Mouse (Mus musculus): Measurements from ENCODE around the gene Nfic. TPM values are rescaled to one million over a fixed set of nuclear protein-coding genes. Genes with fewer than 3 reads are reported as not detected.

The Nfic gene
- polyA plus RNA-seq, 1 experiment from 2014 or later: 100.0 TPM

DNA sequence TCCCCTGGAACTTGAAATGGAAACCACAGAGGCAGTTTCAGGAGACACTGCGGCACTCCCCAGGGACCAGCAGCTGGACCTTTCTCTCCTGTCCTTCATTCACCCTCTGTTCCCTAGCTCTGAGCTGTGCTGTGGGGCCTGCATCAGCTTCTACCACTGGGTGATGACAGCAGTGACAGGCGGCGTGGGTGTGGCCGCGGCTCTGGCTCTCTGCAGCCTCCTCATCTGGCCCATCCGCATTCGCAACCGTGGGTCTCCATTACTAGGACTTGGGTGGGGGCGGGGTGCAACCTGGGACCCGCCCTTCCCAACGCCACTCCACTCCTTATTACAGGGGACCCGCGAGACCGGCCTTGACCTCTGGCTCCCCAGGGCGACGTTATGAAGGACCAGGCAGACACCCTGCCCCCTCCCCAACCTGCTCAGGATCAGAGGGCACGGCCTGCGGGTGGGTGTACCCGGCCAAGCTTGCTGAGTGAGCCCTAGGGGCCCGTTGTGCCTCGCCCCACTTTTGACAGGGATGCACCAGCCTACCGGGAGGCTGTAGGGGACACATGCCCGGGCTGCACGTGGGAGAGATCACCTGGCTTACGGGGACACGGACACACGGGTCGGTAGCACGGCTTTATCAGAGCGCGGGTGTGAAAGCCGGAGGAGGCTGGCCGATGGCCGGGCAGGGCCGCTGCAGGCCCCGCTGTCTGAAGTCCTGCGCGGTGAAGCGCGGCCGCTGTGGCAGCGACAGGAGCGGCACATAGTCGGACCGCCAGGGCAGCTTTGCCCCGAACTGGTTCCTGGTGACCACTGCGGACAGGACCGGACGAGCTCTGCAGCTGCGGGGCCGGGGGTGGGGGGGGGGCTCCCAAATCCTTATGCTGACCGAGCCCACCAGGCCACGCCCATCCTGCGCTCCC, 91.7 kb downstream of the Nfic start:
- H3K27me3 ChIP-seq (replicated peaks; ENCODE audit: control insufficient read depth, insufficient read depth, low read length): peaks cover 20% of the 10 kb centered on the region

DNA sequence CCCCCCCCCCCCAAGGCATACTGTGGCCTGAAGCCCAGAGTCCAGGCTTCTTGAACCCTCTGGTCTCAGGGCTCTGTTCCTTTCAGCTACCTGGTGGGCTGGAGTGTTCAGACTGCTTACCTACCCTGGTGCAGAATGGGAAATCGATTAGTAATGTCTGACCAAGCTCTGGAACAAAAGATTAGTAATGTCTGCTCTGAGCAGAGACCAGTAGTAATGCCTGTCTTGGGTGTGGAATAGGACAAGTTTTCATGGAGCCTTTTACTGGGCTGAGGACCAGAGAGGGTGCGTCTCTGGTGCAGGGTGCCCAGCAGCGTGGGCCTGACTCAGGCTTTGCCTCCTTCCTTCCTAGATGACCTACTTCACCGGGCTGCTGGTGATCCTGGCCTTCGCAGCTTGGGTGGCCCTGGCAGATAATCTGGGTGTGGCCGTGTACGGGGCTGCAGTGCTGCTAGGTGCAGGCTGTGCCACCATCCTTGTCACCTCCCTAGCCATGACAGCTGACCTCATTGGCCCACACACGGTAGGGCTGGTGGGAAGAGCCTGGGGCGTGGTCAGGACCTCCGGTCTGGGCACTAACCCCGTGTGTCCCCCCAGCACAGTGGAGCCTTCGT, 93.0 kb downstream of the Nfic start:
- Histone ChIP-seq H3K9me3 (ENCODE audit: control insufficient read depth, low read length) (no peaks in the 10 kb centered on the region), H3K4me3 (ENCODE audit: low read depth, low read length) (no peak overlapping the region), H3K27me3 (replicated peaks; ENCODE audit: control insufficient read depth, insufficient read depth, low read length) (peaks cover 20% of the 10 kb centered on the region), H3K9ac (ENCODE audit: low read depth, low read length) (no peak overlapping the region), H3K36me3 (ENCODE audit: control insufficient read depth, insufficient read depth, low read length) (peaks cover 23% of the 10 kb centered on the region), H3K27ac (replicated peaks; ENCODE audit: low read depth, low read length) (no peak overlapping the region), H3K4me1 (ENCODE audit: control insufficient read depth, insufficient read depth, low read length) (peaks cover 27% of the 10 kb centered on the region), H3K4me2 (ENCODE audit: low read depth, low read length) (no peak overlapping the region)
- DNase-seq (ENCODE audit: low spot score): no peak
- no peak for ATAC-seq (ENCODE audit: low read depth)
- 66% methylated on average over 12 of the region's 12 CpGs for WGBS

More for the DNA sequence above, 91.7 kb downstream of the Nfic start:
- peaks cover 35% of the 10 kb centered on the region for H3K36me3 ChIP-seq (ENCODE audit: control insufficient read depth, insufficient read depth, low read length)
- no peak overlapping the region for H3K27ac ChIP-seq (replicated peaks; ENCODE audit: low read depth, low read length)
- peak overlapping the region; percentile 55 for H3K9ac ChIP-seq (ENCODE audit: low read depth, low read length)
- H3K9me3 ChIP-seq (ENCODE audit: control insufficient read depth, low read length): no peaks in the 10 kb centered on the region
- ATAC-seq (ENCODE audit: low read depth) (no peak), DNase-seq (ENCODE audit: low spot score) (no peak)
- H3K4me1 ChIP-seq (ENCODE audit: control insufficient read depth, insufficient read depth, low read length): peaks cover 20% of the 10 kb centered on the region
- H3K4me3 ChIP-seq (ENCODE audit: low read depth, low read length): peak overlapping the region; percentile 35
- 14% methylated on average over 31 of the region's 54 CpGs for WGBS
- peak overlapping the region; percentile 56 for H3K4me2 ChIP-seq (ENCODE audit: low read depth, low read length)

DNA sequence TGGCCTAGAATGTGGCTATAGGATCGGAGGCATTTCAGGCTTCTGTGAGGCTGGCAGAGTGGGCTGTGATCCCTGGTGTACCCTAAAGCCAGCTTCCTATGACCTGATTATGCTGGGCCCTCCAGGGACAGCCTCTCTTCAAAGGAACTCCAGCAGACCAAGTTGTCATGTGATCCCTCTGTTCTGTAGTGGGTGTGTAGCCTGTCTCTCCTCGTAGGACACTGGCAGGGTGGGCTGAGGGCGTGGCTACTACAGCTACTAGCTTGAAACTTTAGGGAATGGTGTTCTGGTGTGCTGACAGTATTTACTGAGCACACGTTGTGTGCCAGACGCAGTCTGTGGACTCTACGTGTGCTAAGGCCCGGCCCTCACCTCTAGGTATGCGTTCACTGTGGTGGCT, 94.7 kb downstream of the Nfic start:
- no peak for ATAC-seq (ENCODE audit: low read depth)
- Histone ChIP-seq H3K27ac (replicated peaks; ENCODE audit: low read depth, low read length) (no peak overlapping the region), H3K9ac (ENCODE audit: low read depth, low read length) (no peak overlapping the region)

DNA sequence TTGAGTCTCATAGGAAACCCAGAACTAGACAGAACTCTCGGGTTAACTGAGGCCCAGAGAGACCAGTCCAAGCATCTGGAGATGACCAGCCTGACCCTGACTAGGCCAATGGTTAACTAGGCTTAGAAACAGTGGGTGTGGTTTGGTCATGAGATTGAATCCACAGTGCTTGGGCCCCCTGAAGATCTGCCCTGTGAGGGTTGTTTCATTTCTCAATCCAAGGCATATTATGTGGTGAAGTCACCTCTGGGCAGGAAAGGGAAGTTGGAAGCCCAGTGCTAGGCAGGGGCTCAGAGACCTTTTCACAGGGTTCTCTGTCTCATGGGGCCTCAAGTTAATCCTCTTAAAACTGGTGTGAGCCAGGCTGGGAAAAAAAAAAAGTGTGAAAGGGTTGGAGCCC, 96.6 kb downstream of the Nfic start:
- Histone ChIP-seq H3K9me3 (ENCODE audit: control insufficient read depth, low read length) (no peaks in the 10 kb centered on the region), H3K36me3 (ENCODE audit: control insufficient read depth, insufficient read depth, low read length) (0 out of 2 replicates have a peak, but pooled peaks cover 6% of the 10 kb centered on the region), H3K27me3 (replicated peaks; ENCODE audit: control insufficient read depth, insufficient read depth, low read length) (peaks cover 13% of the 10 kb centered on the region), H3K4me1 (ENCODE audit: control insufficient read depth, insufficient read depth, low read length) (peaks cover 15% of the 10 kb centered on the region), H3K4me3 (ENCODE audit: low read depth, low read length) (peak overlapping the region; percentile 81; the same call in 1 of the 2 replicates), H3K27ac (replicated peaks; ENCODE audit: low read depth, low read length) (no peak overlapping the region), H3K4me2 (ENCODE audit: low read depth, low read length) (peak overlapping the region; percentile 98; the same call in 1 of the 2 replicates), H3K9ac (ENCODE audit: low read depth, low read length) (peak overlapping the region; percentile 83)
- DNase-seq (ENCODE audit: low spot score) (no peak), ATAC-seq (ENCODE audit: low read depth) (no peak)
- WGBS: 61% methylated on average over 1 of the region's 1 CpGs

More for the DNA sequence above, 94.7 kb downstream of the Nfic start:
- Histone ChIP-seq H3K4me2 (ENCODE audit: low read depth, low read length) (no peak overlapping the region), H3K36me3 (ENCODE audit: control insufficient read depth, insufficient read depth, low read length) (0 out of 2 replicates have a peak, but pooled peaks cover 6% of the 10 kb centered on the region), H3K4me1 (ENCODE audit: control insufficient read depth, insufficient read depth, low read length) (peaks cover 27% of the 10 kb centered on the region), H3K9me3 (ENCODE audit: control insufficient read depth, low read length) (no peaks in the 10 kb centered on the region), H3K4me3 (ENCODE audit: low read depth, low read length) (no peak overlapping the region), H3K27me3 (replicated peaks; ENCODE audit: control insufficient read depth, insufficient read depth, low read length) (peaks cover 20% of the 10 kb centered on the region)
- WGBS: 59% methylated on average over 8 of the region's 8 CpGs
- DNase-seq (ENCODE audit: low spot score): no peak

DNA sequence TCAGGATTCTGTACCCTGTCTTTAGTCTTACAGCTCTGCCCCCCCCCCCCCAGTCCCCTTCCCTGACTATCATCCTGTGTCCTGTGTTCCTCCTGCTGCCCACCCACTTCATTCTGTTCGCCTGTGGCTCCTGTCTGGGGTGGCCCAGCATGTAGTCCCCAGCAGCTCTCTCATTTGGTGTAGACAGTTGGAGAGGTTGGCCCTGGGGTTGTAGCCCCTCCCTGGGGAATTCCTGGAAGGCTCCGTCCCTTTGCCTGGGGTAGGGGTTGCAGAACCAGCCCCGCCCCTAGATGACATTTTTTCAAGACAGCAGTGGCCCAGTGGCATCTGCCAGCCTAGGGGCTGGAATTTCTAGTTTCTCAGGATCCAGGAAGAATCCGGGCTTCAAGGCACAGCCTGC, 97.2 kb downstream of the Nfic start:
- no peak overlapping the region for H3K27ac ChIP-seq (replicated peaks; ENCODE audit: low read depth, low read length)
- DNase-seq (ENCODE audit: low spot score) (peak; percentile 56), ATAC-seq (ENCODE audit: low read depth) (no peak)
- H3K9ac ChIP-seq (ENCODE audit: low read depth, low read length): peak overlapping the region; percentile 83
- no peaks in the 10 kb centered on the region for H3K9me3 ChIP-seq (ENCODE audit: control insufficient read depth, low read length)
- peak overlapping the region; percentile 81 for H3K4me3 ChIP-seq (ENCODE audit: low read depth, low read length)
- H3K36me3 ChIP-seq (ENCODE audit: control insufficient read depth, insufficient read depth, low read length): 0 out of 2 replicates have a peak, but pooled peaks cover 6% of the 10 kb centered on the region
- peaks cover 10% of the 10 kb centered on the region for H3K4me1 ChIP-seq (ENCODE audit: control insufficient read depth, insufficient read depth, low read length)
- peaks cover 7% of the 10 kb centered on the region for H3K27me3 ChIP-seq (replicated peaks; ENCODE audit: control insufficient read depth, insufficient read depth, low read length)
- H3K4me2 ChIP-seq (ENCODE audit: low read depth, low read length): peak overlapping the region; percentile 98
- whole genome bisulfite sequencing: 25% methylated on average over 4 of the region's 4 CpGs

DNA sequence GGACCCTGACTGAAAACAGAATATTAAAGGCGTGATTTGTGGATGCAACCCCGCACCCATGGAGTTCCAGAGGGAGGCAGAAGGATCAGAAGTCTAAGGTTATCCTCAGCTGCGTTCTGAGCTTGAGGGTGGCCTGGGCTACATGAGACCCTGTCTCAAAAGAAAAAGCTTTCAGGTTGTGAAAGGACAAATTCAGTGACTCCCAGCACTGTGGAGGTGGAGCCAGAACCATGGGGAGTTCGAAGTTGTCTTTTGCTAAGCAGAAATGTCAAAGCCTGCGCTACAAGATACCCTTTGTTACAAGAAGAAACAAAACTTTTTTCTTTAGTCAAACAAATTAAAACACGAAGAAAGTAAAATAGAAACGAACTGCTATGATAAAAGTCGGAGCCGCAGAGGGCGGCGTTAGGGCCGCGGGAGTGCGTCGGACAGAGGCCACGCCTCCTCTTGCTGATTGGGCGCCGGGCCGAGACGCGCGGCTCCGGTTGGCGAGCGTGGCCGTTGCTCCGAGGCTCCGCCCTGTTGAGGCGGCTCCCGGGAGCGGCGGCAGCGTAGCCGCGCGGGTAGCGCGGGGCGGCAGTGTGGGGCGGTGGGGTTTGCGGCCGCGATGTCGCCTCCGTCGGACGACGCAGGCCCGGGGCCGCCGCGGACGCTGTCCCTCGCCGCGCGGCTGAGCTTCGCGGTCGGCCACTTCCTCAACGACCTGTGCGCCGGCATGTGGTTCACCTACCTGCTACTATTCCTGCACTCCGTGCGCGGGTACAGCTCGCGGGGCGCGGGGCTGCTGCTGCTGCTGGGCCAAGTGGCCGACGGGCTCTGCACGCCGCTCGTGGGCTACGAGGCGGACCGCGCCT, 98.2 kb downstream of the Nfic start, which contains the start of gene Mfsd12:
Gene Mfsd12 (plus strand): TSS at position 501 of the 854 bp plus-strand sequence.
- ATAC-seq (ENCODE audit: low read depth) (peak; percentile 93), DNase-seq (ENCODE audit: low spot score) (peak; percentile 95)
- Histone ChIP-seq H3K27ac (replicated peaks; ENCODE audit: low read depth, low read length) (no peak within 1 kb of the TSS), H3K4me3 (ENCODE audit: low read depth, low read length) (peak within 1 kb of the TSS; percentile 81), H3K9me3 (ENCODE audit: control insufficient read depth, low read length) (no peaks in the 10 kb centered on the region), H3K9ac (ENCODE audit: low read depth, low read length) (peak within 1 kb of the TSS; percentile 83), H3K4me2 (ENCODE audit: low read depth, low read length) (peak within 1 kb of the TSS; percentile 98), H3K36me3 (ENCODE audit: control insufficient read depth, insufficient read depth, low read length) (no peaks in the 10 kb centered on the region), H3K4me1 (ENCODE audit: control insufficient read depth, insufficient read depth, low read length) (peaks cover 10% of the 10 kb centered on the region), H3K27me3 (replicated peaks; ENCODE audit: control insufficient read depth, insufficient read depth, low read length) (no peaks in the 10 kb centered on the region)
- WGBS: 3% methylated on average over 38 of the region's 79 CpGs

DNA sequence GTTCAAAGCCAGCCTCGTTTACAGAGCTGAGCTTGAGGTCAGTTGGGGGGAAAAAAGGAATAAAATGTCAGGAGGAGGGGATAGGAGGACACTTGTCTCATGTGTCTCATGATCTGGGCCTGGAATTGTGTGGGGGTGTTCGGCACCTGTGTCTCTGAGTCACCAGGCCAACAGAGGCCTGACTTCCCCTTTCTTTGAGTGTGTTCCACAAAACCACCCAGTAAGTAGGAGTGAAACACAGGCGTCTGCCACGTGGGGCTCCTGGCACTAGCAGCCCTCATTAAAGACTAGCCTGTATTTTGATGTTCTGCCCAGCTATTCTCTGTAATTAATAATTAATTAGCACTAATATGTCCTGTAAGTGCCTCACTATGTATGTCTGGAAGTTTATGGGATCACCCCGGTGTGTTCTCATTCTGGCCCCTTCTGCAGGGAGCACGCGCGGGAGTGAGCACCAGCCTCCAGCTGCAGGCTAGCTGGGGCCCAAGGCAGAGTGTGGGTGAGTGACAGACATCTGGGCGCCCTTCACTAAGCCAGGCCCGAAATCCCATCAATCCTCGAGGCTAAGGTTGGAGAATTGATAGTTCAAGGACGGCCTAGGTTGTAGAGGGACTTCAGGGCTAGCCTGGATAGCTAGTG, 99.0 kb downstream of the Nfic start:
- Histone ChIP-seq H3K27ac (replicated peaks; ENCODE audit: low read depth, low read length) (no peak overlapping the region), H3K4me2 (ENCODE audit: low read depth, low read length) (peak overlapping the region; percentile 98; the same call in 1 of the 2 replicates)
- no peak for ATAC-seq (ENCODE audit: low read depth)

More for the DNA sequence above, 99.0 kb downstream of the Nfic start:
- Histone ChIP-seq H3K4me3 (ENCODE audit: low read depth, low read length) (peak overlapping the region; percentile 81; the same call in 1 of the 2 replicates), H3K9me3 (ENCODE audit: control insufficient read depth, low read length) (no peaks in the 10 kb centered on the region), H3K27me3 (replicated peaks; ENCODE audit: control insufficient read depth, insufficient read depth, low read length) (no peaks in the 10 kb centered on the region), H3K36me3 (ENCODE audit: control insufficient read depth, insufficient read depth, low read length) (no peaks in the 10 kb centered on the region), H3K4me1 (ENCODE audit: control insufficient read depth, insufficient read depth, low read length) (peaks cover 10% of the 10 kb centered on the region), H3K9ac (ENCODE audit: low read depth, low read length) (no peak overlapping the region)
- DNase-seq (ENCODE audit: low spot score): no peak
- 52% methylated on average over 12 of the region's 12 CpGs for WGBS

Data from embryonic facial prominence, embryonic 14.5 days (tissue).